7 mouse cellular contexts compared by ENCODE assay signal in the genomic region with DNA sequence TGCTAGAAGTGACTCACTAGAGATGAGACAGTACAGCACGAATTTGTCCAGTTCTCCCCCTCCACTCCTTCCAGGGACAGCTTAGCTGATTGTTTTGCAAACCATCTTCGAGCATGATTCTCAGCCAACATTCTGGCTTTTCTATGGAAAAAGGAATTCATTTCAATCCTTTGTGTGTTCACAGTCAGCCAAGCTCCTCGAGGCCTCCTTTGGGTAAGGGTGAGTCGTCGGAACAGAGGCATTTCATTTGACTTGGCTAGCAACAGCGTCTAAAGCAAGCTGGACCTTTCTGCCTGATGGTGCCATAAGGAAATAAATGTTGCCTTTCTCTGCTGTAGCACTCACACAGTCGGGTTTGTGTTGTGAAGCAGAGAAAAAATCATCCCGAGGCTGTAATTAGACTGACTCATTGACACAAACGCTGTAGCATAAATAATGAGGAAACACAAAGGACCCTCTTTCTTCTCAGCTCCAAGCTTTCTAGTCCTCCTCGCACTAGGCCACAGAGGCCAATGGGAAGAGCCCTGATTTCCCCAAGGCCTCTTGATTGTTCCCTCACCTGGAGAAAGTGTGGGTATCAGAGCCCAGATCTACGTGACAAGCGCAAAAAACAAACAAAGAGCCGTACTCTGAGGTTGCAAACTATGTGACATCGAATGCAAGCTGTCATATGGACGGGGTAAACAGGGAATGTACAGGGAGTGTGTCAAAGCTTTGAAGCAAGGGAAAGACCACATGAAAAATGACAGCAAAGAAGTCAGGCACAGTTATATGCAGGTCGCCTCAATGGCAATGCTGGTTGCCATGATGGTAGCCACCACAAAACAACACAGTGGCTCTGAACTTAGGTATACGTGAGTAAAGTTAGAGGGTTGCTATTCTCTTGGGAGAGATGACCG.
DNase-seq lines count a peak whose midpoint lies in the region; ATAC-seq lines count a peak whose summit lies in the region.

No protein-coding gene starts in this region.

- H3K4me3 ChIP-seq in neural tube, embryonic 11.5 days (ENCODE audit: low read depth, low read length), result no peak overlapping the region
- H3K4me3 ChIP-seq in hindbrain, embryonic 16.5 days (ENCODE audit: low read length), result no peak overlapping the region

- 58% methylated on average over 18 of the region's 18 CpGs for whole genome bisulfite sequencing in neural tube, embryonic 11.5 days
- 37% methylated on average over 18 of the region's 18 CpGs for WGBS in hindbrain, embryonic 16.5 days

- ATAC-seq in neural tube, embryonic 11.5 days (ENCODE audit: insufficient read depth, low FRiP score, low TSS enrichment), result peak; percentile 23; the same call in 1 of the 2 replicates
- peak; percentile 87 for ATAC-seq in hindbrain, embryonic 16.5 days

- DNase-seq in neural tube, embryonic 11.5 days (ENCODE audit: low spot score), result no peak
- no peak for DNase-seq in neural tube, embryonic 10.5 days (ENCODE audit: extremely low spot score, low spot score)
- DNase-seq in fibroblast of lung, adult 2 months (ENCODE audit: low read depth), result peak; percentile 71
- DNase-seq in skeletal muscle tissue, adult 2 months (ENCODE audit: low read depth, low spot score), result peak; percentile 52
- no peak for DNase-seq in spleen, postnatal 4 days (ENCODE audit: low spot score in 2 of 2)
- DNase-seq in cerebellum, adult 9-11 months, result no peak

- H3K36me3 ChIP-seq in neural tube, embryonic 11.5 days (ENCODE audit: control insufficient read depth, insufficient read depth, low read length), result no peaks in the 10 kb centered on the region
- no peaks in the 10 kb centered on the region for H3K36me3 ChIP-seq in hindbrain, embryonic 16.5 days (ENCODE audit: control insufficient read depth, insufficient read depth, low read length)

- H3K27ac ChIP-seq in neural tube, embryonic 11.5 days (ENCODE audit: low read depth, low read length), result peak overlapping the region; percentile 30; the same call in 1 of the 2 replicates
- H3K27ac ChIP-seq in hindbrain, embryonic 16.5 days (ENCODE audit: low read depth, low read length), result peak overlapping the region; percentile 61

- H3K27me3 ChIP-seq in neural tube, embryonic 11.5 days (ENCODE audit: control insufficient read depth, insufficient read depth, low read length), result no peaks in the 10 kb centered on the region
- H3K27me3 ChIP-seq in hindbrain, embryonic 16.5 days (replicated peaks; ENCODE audit: control insufficient read depth, insufficient read depth, low read length), result no peaks in the 10 kb centered on the region

- no peaks in the 10 kb centered on the region for H3K4me1 ChIP-seq in neural tube, embryonic 11.5 days (ENCODE audit: control insufficient read depth, insufficient read depth, low read length)
- no peaks in the 10 kb centered on the region for H3K4me1 ChIP-seq in hindbrain, embryonic 16.5 days (ENCODE audit: control insufficient read depth, insufficient read depth, low read depth, low read length)

- H3K9ac ChIP-seq in neural tube, embryonic 11.5 days (ENCODE audit: low read length), result 0 out of 2 replicates have a peak overlapping the region, but pooled peaks have one; percentile 2
- H3K9ac ChIP-seq in hindbrain, embryonic 16.5 days (ENCODE audit: low read depth, low read length), result no peak overlapping the region

- no peak overlapping the region for H3K4me2 ChIP-seq in neural tube, embryonic 11.5 days (ENCODE audit: low read depth)
- H3K4me2 ChIP-seq in hindbrain, embryonic 16.5 days (ENCODE audit: low read length), result no peak overlapping the region

- H3K9me3 ChIP-seq in neural tube, embryonic 11.5 days (ENCODE audit: control insufficient read depth, low read length), result no peaks in the 10 kb centered on the region
- no peaks in the 10 kb centered on the region for H3K9me3 ChIP-seq in hindbrain, embryonic 16.5 days (ENCODE audit: control insufficient read depth, low read length)

Comparison
In these comparisons a context has a peak if more than half of its experiments do, and no peak if none do; other contexts are left out.
1. DNase-seq: peak in fibroblast of lung, adult 2 months (single experiment) and skeletal muscle tissue, adult 2 months (single experiment); none in neural tube, embryonic 11.5 days (single experiment), neural tube, embryonic 10.5 days (single experiment), spleen, postnatal 4 days (0 of 2) and cerebellum, adult 9-11 months (single experiment).